Mouse (Mus musculus) brown adipose tissue, adult 24 weeks (tissue): ENCODE data around the gene Cmss1. TPM values are rescaled to one million over a fixed set of nuclear protein-coding genes. Genes with fewer than 3 reads are reported as not detected.

Source experiments
- H3K27ac ChIP-seq: fragments of 200-500 bp; replicated peaks from 2 replicates; pipeline ENCODE4 v1.5.1; 2012; ENCODE audit warnings: low read depth, mild to moderate bottlenecking, low read length
- H3K4me1 ChIP-seq: fragments of 200-500 bp; 2 replicates; pipeline ENCODE4 v1.6.1; 2012; ENCODE audit warnings: low read length, mixed read lengths; ENCODE audit not compliant: control insufficient read depth, insufficient read depth, insufficient read length
- H3K4me3 ChIP-seq: fragments of 200-500 bp; 2 replicates; pipeline ENCODE4 v1.5.1; 2012; ENCODE audit warnings: low read depth, mild to moderate bottlenecking, low read length, moderate library complexity; ENCODE audit not compliant: insufficient read depth
- polyA plus RNA-seq: library from polyadenylated mRNA; stranded (reverse); fragments of >200 nt; gene quantifications from 2 replicates; pipeline ENCODE4 v1.2.4, GENCODE M21; 2012; ENCODE audit not compliant: missing spikeins, insufficient read depth, insufficient read length

Gene Cmss1
- polyA plus RNA-seq, 1 experiment, result 10.9 TPM

GRCm38 (mm10) chr16:57259356-57260083, 347.1 kb downstream of the Cmss1 start:
- Histone ChIP-seq H3K4me3 (no peak overlapping the region), H3K4me1 (no peaks in the 10 kb centered on the region), H3K27ac (no peak overlapping the region)

Other genes starting within 250 kb of the Cmss1 start
- 2.3 and 2.6 TPM in 2 replicates for gene Col8a1, start 147.9 kb upstream of the Cmss1 start, polyA plus RNA-seq